Mouse (Mus musculus) lung, postnatal 0 days (tissue): ENCODE measurements at regions not wholly inside any gene's neighbourhood (a gene's known extent, or its start where the extent isn't known, plus 50 kb on each side); places are given as distances from the start of the nearest gene placed in this dataset.

Experiments
- CTCF ChIP-seq: IDR thresholded peaks from 2 replicates; pipeline ENCODE4 v1.5.1; 2016; ENCODE audit warnings: antibody characterized with exemption, mild to moderate bottlenecking
- EP300 ChIP-seq: IDR thresholded peaks from 2 replicates; pipeline ENCODE4 v1.6.1; 2016; ENCODE audit warnings: antibody characterized with exemption, mild to moderate bottlenecking, control low read depth

DNA sequence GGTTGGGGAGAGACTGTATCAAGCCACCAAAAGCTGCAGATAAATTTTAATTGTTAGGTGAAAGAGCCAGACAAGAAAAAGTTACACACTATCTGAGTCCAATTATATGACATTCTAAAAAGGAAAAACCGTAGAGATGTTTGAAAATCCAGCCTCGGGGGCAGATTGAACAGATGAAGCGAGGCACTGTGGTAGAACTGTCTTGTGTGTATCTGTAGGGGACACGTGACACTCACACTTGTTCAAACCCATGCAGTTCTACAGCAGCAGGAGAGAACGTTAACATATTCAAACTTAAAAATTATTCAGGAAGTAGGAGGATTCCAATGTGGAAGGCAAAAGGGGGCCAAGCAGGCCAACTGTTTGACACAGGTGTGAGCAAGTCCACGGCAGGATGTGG is 183.1 kb downstream of the Tpra1 start:
- TF ChIP-seq CTCF, result no peak
- no peak for TF ChIP-seq EP300
